Mouse (Mus musculus) myocyte (in vitro differentiated cells): Measurements from ENCODE around the gene Mast4.

ENCODE experiments used
- CEBPB ChIP-seq: IDR thresholded peaks from 2 replicates; pipeline ENCODE4 v1.6.1; 2011; ENCODE audit warnings: mild to moderate bottlenecking, moderate library complexity; ENCODE audit not compliant: poor library complexity, insufficient read depth, severe bottlenecking
- E2F4 ChIP-seq: IDR thresholded peaks from one replicate; pipeline ENCODE4 v1.6.1; 2011; ENCODE audit warnings: mild to moderate bottlenecking, control low read depth, moderate library complexity; ENCODE audit not compliant: insufficient read depth
- MAX ChIP-seq: IDR thresholded peaks from one replicate; pipeline ENCODE4 v1.6.1; 2011; ENCODE audit warnings: low read depth, mild to moderate bottlenecking, control low read depth
- MYOD1 ChIP-seq, 3 experiments: IDR thresholded peaks; one replicate each; pipeline ENCODE4 v1.6.1; 2011; ENCODE audit warnings: control low read depth in 2 of 3, low read depth in 2 of 3, mild to moderate bottlenecking in 2 of 3, moderate library complexity in 1 of 3; ENCODE audit not compliant: insufficient read length in 2 of 3, control insufficient read depth in 1 of 3
- MYOG ChIP-seq, 3 experiments: IDR thresholded peaks; one replicate each; pipeline ENCODE4 v1.6.1; 2011; ENCODE audit warnings: control low read depth in 2 of 3, low read depth in 2 of 3, mild to moderate bottlenecking in 2 of 3; ENCODE audit not compliant: insufficient read length in 2 of 3, control insufficient read depth in 1 of 3, insufficient read depth in 1 of 3
- POLR2A ChIP-seq: IDR thresholded peaks from one replicate; pipeline ENCODE4 v1.6.1; 2011; ENCODE audit warnings: low read depth, mild to moderate bottlenecking, control low read depth, moderate library complexity; ENCODE audit not compliant: insufficient read length
- POLR2AphosphoS2 ChIP-seq: IDR thresholded peaks from one replicate; pipeline ENCODE4 v1.6.1; 2011; ENCODE audit warnings: low read depth, control low read depth; ENCODE audit not compliant: insufficient read length
- REST ChIP-seq: IDR thresholded peaks from one replicate; pipeline ENCODE4 v1.6.1; 2011; ENCODE audit warnings: mild to moderate bottlenecking, control low read depth, moderate library complexity; ENCODE audit not compliant: insufficient read depth, insufficient read length
- SRF ChIP-seq: IDR thresholded peaks from one replicate; pipeline ENCODE4 v1.6.1; 2011; ENCODE audit warnings: low read depth; ENCODE audit not compliant: control insufficient read depth, insufficient read length
- TCF12 ChIP-seq: IDR thresholded peaks from one replicate; pipeline ENCODE4 v1.6.1; 2011; ENCODE audit warnings: mild to moderate bottlenecking, control low read depth; ENCODE audit not compliant: poor library complexity, insufficient read depth, severe bottlenecking
- TCF3 ChIP-seq: IDR thresholded peaks from one replicate; pipeline ENCODE4 v1.6.1; 2011; ENCODE audit warnings: low read depth, control low read depth; ENCODE audit not compliant: insufficient read length
- USF1 ChIP-seq: IDR thresholded peaks from one replicate; pipeline ENCODE4 v1.6.1; 2011; ENCODE audit warnings: low read depth, mild to moderate bottlenecking, control low read depth, moderate library complexity

GRCm38 (mm10) chr13:102944516-102944915 lies 389.8 kb downstream of the Mast4 start:
- TF ChIP-seq E2F4 (no peak), POLR2A (no peak), CEBPB (no peak), REST (no peak), POLR2AphosphoS2 (no peak), TCF12 (no peak), MAX (no peak), MYOG (IDR thresholded peaks at IDR 0.05; ENCODE audit: control insufficient read depth in 1 of 3, insufficient read depth in 1 of 3, insufficient read length in 2 of 3, low read depth in 2 of 3) (no peak), USF1 (no peak), TCF3 (no peak), MYOD1 (IDR thresholded peaks at IDR 0.05; ENCODE audit: control insufficient read depth in 1 of 3, insufficient read length in 2 of 3, low read depth in 2 of 3) (no peak), SRF (no peak)
